Mouse (Mus musculus): ENCODE measurements around the gene Oscar.

Oscar gene

DNA sequence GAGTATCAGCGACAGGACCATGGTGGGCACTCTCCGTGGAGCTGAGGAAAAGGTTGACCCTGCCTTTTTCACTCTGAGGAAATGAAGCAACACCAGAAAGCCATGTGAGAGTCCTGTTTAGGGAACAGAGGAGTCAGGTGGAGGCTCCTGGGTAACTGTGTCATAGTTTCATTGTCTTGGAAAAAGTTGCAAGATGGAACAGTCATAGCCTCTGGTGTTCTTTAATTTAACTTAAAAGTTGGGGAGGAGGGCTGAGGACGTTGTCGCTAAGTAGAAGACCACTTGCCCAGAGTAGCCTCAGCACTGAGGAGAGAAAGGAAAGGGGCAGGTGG is at the start of gene Oscar:
Gene Oscar (minus strand): TSS at position 101 of the 332 bp plus-strand sequence.
- no peak for DNase-seq (ENCODE audit: low read depth, low spot score)

DNA sequence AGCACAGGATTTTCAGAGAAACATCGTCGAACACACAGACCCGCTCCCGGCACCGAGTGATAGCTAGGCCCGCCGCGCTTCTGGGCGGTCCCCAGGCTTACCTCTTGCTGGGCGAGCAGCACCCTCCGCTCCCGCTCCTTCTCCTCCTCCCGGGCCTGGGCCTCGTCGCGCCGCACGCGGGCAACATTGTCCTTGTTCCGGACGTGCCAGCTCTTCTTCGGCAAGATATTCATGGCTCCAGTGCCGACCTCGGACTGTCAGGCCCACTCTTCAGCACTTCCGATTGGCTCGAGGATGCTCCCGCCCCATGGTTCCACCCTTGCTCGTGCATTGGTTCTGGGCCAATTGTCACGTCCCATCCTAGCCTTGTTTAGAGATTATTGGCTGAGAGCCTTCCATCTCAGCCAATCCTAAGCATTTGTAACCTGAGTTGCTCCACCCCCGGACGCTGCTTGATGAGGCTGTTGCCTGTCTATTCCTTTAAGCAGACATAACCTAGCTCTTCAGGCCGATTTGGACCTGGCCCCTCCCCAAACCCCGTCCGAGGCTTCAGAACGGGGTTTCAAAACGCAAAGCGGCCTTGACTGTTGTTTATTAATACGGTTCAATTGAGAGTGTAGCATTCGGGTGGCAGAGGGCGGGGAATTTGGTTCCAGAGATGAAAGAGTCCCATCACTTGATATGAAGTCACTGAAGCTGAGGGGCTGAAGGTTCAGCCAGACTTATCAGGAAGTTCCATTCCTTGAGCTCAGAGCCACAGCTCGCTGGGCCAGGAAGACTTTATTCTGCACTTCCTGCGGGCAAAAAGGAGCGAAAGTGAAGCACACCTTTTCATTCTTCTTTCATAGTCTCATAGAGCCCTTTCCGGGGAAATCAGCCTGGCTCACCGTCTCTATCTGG is 49.5 kb upstream of the Oscar start, which contains the start of gene Leng1:
Gene Leng1 (minus strand): TSS at position 626 of the 900 bp plus-strand sequence.
- DNase-seq (ENCODE audit: low read depth, low spot score), result peak; percentile 87

GRCm38 (mm10) chr7:3664524-3665214 is 48.7 kb upstream of the Oscar start:
- no peak for DNase-seq (ENCODE audit: low read depth, low spot score)

GRCm38 (mm10) chr7:3658578-3658977 is 42.6 kb upstream of the Oscar start:
- no peak for DNase-seq (ENCODE audit: low read depth, low spot score)

- no peak for DNase-seq (ENCODE audit: low read depth, low spot score)
Observed at GRCm38 (mm10) chr7:3656966-3657365, 41.0 kb upstream of the Oscar start.

GRCm38 (mm10) chr7:3646641-3647040 is 30.7 kb upstream of the Oscar start:
- DNase-seq (ENCODE audit: low read depth, low spot score), result no peak

GRCm38 (mm10) chr7:3646188-3646587 is 30.2 kb upstream of the Oscar start:
- DNase-seq (ENCODE audit: low read depth, low spot score), result no peak

GRCm38 (mm10) chr7:3645488-3646025 is 29.6 kb upstream of the Oscar start:
- DNase-seq (ENCODE audit: low read depth, low spot score), result no peak

DNA sequence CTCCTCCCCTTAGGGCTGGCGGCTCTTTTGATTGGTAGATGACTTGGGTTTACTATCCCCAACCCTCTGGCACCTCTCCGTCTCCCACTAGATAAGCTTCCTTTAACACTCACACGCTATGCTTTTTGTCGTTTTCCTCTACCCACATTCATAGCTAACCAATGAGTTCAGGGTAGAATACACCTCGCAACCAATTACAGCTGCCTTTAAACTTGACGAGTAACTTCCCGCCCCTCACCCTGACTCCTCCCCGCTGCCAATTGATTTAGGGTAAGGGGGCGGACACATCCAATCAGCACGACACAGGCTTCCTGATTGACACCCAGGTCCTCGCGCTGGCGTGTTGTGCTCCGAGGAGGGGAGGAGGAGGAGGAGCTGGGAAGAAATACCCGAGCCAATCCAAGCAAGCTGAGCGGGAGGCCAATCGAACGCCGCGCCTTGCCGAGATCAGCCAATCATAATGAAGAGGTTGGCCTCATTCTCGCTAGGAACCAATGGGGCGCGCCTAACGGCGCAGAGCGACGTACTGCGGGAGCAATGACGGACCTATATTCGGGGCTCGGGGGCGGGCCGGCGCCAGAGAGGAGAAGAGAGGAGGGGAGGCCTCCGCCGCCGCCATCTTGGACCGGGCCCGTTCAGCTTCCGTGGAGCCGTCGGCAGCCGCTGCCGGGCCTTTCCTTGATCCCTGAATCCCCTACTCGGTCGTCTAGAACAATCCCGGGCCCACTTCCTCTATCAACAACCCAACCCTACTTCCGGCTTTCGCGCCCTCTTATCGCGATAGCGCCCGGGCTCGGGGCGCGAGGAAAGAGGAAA is 28.9 kb upstream of the Oscar start, which contains the start of gene Cnot3:
Gene Cnot3 (plus strand): TSS at position 597 of the 816 bp plus-strand sequence.
- peak; percentile 97 for DNase-seq (ENCODE audit: low read depth, low spot score)

- DNase-seq (ENCODE audit: low read depth, low spot score), result no peak
Observed at GRCm38 (mm10) chr7:3644348-3644671, 28.4 kb upstream of the Oscar start.

DNA sequence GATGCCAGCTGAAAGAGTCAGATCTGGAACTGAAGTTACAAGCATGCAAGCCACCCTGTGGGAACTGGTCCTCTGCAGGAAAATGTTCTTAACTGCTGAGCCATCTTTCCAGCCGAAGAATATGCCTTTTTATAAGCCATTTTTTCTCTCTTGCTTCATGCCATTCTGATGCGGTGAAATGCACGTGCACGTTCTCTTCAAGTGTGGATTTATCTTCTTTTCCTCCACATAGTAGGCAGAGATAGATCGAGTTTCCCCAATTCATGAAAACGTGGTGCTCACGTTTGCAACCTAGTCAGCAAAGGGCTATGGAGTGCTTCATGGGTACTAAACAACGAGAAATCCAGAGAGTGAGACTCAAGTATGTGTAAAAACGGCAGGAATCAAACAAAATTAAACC is 27.9 kb upstream of the Oscar start:
- no peak for DNase-seq (ENCODE audit: low read depth, low spot score)

DNA sequence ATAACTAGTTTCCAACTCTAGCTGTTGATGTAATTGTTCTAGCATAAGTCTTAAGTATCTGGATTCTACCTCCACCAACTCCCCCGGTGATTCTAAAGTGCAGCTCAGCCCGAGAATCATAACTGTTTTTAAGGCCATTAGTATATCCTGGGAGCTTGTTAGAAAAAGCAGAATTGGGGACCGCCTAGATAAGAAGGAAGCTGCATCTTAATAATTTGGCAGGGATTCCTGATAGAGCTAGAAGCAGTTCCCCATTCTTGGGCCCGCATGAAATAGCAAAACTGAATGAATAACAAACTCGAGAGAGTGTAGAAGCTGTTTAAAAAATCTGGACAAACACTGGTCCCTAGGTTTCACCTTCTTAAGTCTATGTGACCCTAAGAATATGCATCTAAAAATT is 27.5 kb upstream of the Oscar start:
- DNase-seq (ENCODE audit: low read depth, low spot score), result no peak

DNA sequence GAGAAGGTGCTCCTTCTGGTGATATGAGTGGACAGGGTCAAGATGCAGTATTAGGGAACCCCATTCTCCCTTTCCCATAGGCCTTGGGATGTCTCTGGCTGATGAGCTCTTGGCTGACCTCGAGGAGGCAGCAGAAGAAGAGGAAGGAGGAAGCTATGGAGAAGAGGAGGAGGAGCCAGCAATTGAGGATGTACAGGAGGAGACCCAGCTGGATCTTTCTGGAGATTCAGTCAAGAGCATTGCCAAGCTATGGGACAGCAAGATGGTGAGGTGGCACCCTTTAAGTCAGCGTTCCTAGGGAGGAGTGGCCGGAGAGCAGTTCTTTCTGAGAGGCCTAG is 14.5 kb upstream of the Oscar start:
- no peak for DNase-seq (ENCODE audit: low read depth, low spot score)

DNA sequence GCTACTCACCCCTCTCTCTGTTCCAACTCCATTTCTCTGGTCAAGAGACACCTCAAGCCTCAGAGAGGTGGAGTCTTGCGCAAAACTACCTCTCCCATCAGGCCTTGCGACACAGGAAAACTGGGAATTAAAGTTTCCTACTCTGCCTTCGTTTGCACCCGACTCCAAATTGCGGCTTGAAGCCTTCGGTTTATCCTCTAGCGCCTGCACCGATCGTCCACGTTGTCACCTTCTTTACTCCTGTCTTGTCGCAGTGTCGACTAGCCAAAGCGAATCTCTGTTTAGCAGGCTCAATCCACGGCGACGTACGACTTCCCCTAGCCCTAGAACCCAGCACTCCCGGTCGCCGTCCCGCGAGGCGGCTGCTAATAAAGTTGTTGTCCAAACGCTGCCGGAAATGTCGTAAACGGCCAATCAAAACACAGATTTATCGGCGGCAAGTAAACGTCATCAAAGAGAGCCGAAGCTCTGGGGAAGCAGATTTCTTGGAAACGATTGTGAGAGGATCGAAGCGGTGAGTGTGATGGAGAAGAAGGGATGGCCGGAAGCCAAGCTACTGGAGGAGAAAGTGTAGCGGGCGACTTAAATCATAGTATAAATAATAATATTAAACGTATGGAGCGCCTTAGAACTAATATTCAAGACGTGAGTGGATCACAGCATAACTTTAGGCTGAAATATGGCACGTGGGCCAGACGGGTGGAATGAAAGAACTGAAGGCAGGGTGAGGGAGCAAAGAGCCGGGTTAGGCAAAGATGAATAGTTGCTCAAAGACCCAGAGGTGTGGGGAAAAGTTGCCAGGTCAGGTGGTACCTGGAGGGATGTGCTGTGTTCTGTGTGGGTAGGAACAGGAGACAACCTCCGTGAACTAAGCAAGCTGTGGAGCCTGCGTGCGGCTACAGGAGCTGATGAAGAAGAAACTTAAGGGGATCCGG is 13.9 kb upstream of the Oscar start, which contains the start of the genes Tfpt and Prpf31:
Gene Tfpt (minus strand): TSS at position 387 of the 935 bp plus-strand sequence.
Gene Prpf31 (plus strand): TSS at position 443 of the 935 bp plus-strand sequence.
- DNase-seq (ENCODE audit: low read depth, low spot score), result peak; percentile 94

DNA sequence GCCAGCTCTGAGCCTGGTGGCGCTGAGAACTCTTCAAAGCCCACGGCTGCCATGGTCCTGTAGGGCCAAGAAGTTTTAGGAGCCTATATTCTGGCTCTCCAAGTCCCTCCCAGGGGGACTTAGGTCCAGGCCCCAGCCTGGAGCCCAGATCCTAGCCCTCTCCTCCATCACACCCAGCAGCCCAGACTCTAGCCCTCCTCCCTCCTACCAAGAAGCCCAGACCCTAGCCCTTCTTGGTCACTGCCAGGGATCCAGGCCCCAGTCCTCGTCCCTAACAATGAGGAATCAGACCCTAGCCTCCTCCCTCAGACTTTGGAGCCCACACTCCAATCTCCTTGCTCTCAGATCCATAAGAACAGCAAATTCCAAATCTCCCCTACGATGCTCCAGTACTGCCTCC is 13.1 kb upstream of the Oscar start:
- DNase-seq (ENCODE audit: low read depth, low spot score), result no peak

- DNase-seq (ENCODE audit: low read depth, low spot score), result peak; percentile 79
Observed at GRCm38 (mm10) chr7:3617242-3617995, 1.5 kb upstream of the Oscar start, which contains the start of gene Ndufa3. Gene Ndufa3 (plus strand): TSS chr7:3617373.

- DNase-seq (ENCODE audit: low read depth, low spot score), result no peak
Observed at GRCm38 (mm10) chr7:3616389-3617241, 658 bp upstream of the Oscar start.

- DNase-seq (ENCODE audit: low read depth, low spot score), result no peak
Observed at GRCm38 (mm10) chr7:3614021-3614420, 1.9 kb downstream of the Oscar start.

GRCm38 (mm10) chr7:3611006-3611405 is 5.0 kb downstream of the Oscar start:
- no peak for DNase-seq (ENCODE audit: low read depth, low spot score)

Data from retina, adult 2 months (tissue).